Mouse (Mus musculus): ENCODE results near the gene Slc8a3. TPM values are rescaled to one million over a fixed set of nuclear protein-coding genes. Genes with fewer than 3 reads are reported as not detected.

The Slc8a3 gene
- polyA plus RNA-seq, 1 experiment from 2014 or later = 3.4 TPM

DNA sequence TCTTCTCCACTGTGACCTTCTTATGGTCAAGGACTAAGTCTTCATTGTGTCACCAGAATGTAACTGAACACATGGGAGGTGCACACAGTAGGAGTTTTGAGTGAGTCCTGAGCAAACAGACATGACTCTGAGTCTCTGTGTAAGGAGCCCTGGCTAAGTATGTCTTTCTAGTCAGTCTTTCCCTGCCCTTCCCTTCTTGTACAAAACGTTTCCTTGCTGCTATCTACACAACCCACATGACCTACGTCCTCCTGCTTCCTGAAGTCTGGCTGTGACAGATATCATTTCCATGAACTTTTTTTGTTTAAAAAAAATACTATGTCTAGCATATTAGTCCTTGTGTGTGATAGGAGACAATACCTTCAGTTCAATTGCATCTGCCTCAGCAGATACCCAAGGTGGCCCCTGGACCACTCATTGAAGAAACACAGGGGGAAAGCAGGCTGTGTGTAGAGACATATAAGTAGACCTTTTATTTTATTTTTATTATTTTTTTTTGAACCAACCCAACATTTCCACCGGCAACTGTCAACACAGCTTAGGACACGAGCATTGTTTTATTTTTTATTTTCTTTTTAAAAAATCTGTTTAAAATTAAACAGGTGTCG lies 135.4 kb downstream of the Slc8a3 start:
- Histone ChIP-seq H3K4me3 (no peak overlapping the region), H3K27me3 (no peaks in the 10 kb centered on the region), H3K9me3 (replicated peaks) (no peaks in the 10 kb centered on the region), H3K36me3 (no peaks in the 10 kb centered on the region), H3K27ac (no peak overlapping the region), H3K4me2 (replicated peaks) (no peak overlapping the region), H3K4me1 (no peaks in the 10 kb centered on the region), H3K9ac (no peak overlapping the region)
- WGBS = 78% methylated on average over 5 of the region's 5 CpGs
- ATAC-seq (ENCODE audit: low FRiP score) = no peak

DNA sequence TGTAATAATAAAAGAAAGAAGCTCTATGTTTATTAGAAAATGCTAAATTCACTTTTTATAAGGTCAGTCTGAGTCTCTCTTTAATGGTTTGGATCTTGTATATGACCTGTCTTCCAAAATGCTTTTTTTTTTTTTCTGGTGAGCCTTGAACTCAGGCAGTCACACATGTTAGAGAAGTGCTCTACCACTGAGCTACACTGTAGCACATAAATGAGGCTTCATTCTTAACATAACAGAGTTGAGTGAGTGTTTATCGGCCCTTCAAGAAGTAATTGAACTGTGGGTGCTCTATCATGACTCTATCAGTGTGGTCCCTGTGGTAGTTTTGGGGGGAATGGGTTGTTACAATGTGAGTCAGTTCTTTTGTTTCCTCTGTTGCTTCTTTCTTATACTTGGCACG lies 139.0 kb downstream of the Slc8a3 start:
- Histone ChIP-seq H3K9me3 (replicated peaks) (no peaks in the 10 kb centered on the region), H3K4me1 (no peaks in the 10 kb centered on the region), H3K4me3 (no peak overlapping the region), H3K9ac (no peak overlapping the region), H3K27ac (no peak overlapping the region), H3K27me3 (no peaks in the 10 kb centered on the region), H3K4me2 (replicated peaks) (no peak overlapping the region), H3K36me3 (no peaks in the 10 kb centered on the region)
- ATAC-seq (ENCODE audit: low FRiP score) = no peak
- 85% methylated on average over 2 of the region's 2 CpGs for WGBS

DNA sequence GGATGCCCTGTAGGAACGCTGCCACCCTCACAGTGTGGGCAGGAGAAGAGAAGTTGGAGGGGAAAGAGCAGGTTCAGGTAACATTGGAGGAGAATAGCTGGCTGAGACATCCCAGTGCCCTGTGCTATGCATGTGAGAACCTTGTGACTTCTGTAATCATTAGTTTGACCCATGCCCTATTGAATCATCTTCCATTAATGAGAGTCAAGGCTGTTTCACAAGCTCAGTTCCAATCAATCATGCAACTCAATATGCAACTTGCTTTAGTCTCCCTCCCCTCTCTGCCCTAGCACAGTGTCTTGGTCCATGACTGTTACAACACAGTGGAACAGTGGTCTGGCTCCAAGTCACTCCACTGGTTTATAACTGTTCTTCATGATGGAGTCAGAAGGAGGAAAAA lies 143.3 kb downstream of the Slc8a3 start:
- H3K27ac ChIP-seq = no peak overlapping the region
- H3K4me2 ChIP-seq (replicated peaks) = no peak overlapping the region
- H3K9ac ChIP-seq = no peak overlapping the region
- no peaks in the 10 kb centered on the region for H3K9me3 ChIP-seq (replicated peaks)
- no peaks in the 10 kb centered on the region for H3K36me3 ChIP-seq
- H3K27me3 ChIP-seq = no peaks in the 10 kb centered on the region
- no peak overlapping the region for H3K4me3 ChIP-seq
- WGBS = 77% methylated on average over 1 of the region's 1 CpGs
- ATAC-seq (ENCODE audit: low FRiP score) = no peak
- H3K4me1 ChIP-seq = no peaks in the 10 kb centered on the region

DNA sequence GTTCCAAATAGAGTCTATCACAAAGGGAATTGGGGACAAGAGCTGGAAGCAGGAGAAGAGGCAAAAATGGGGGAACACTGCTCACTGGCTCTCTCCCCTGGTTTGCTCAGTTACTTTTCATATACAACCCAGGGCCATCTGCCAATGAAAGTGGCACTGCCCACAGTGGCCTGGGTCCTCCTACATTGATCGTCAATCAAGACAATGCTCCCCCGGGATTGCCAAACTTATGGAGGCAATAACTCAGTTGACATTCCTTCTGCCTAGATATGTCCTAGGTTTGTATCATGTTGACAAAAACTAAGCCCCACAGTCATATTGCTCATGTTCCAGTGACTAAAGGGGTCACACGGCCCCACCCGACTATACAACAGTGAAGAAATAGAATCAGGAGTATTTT lies 144.0 kb downstream of the Slc8a3 start:
- no peak overlapping the region for H3K4me3 ChIP-seq
- no peak for ATAC-seq (ENCODE audit: low FRiP score)
- H3K9me3 ChIP-seq (replicated peaks) = no peaks in the 10 kb centered on the region
- no peaks in the 10 kb centered on the region for H3K27me3 ChIP-seq
- H3K36me3 ChIP-seq = no peaks in the 10 kb centered on the region
- 95% methylated on average over 4 of the region's 4 CpGs for WGBS
- no peak overlapping the region for H3K4me2 ChIP-seq (replicated peaks)
- no peaks in the 10 kb centered on the region for H3K4me1 ChIP-seq
- no peak overlapping the region for H3K9ac ChIP-seq
- H3K27ac ChIP-seq = no peak overlapping the region

DNA sequence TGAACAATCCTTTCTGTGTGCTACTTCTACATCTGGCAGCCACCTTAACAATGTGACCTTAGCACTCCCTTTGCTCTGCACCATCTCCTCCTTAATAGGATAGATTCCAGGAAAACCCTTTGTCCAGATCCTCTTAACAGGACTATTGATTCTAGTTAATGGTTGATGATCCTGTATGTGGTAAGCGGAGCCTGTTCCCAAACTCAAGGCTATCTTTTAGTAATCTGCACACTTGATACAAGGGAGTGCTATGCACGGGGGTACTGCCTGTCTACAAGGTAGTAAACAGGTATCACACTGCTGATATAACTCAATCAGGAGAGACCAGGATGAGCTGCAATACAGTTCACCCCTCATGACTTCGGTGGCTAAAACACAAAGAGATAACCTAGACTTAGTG lies 144.6 kb downstream of the Slc8a3 start:
- Histone ChIP-seq H3K36me3 (peaks cover 3% of the 10 kb centered on the region; the same call in 1 of the 2 replicates), H3K4me1 (no peaks in the 10 kb centered on the region), H3K4me2 (replicated peaks) (no peak overlapping the region), H3K9ac (no peak overlapping the region), H3K27me3 (no peaks in the 10 kb centered on the region), H3K9me3 (replicated peaks) (no peaks in the 10 kb centered on the region), H3K27ac (no peak overlapping the region), H3K4me3 (no peak overlapping the region)
- 86% methylated on average over 3 of the region's 3 CpGs for WGBS
- ATAC-seq (ENCODE audit: low FRiP score) = no peak

DNA sequence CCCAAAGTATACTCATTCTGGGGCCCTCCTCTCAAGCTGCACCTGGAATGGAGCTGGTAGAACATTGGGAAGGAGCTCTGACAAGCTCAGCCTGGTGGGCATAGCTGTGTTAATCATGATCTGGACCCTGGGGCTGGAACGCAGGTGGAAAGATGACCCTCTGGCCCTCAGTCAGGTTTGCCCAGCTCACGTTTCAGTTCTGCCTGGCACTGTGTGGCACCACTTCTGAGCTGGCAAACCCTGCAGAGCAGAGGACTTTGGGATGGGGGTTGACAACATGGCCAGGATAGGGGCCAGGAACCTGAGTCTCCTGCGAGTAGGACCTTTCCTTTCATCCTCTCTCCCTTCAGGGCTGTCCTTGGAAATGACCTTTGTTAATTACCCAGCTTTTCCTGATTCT lies 146.3 kb downstream of the Slc8a3 start:
- Histone ChIP-seq H3K9me3 (replicated peaks) (no peaks in the 10 kb centered on the region), H3K9ac (no peak overlapping the region), H3K36me3 (peaks cover 3% of the 10 kb centered on the region; the same call in 1 of the 2 replicates), H3K4me2 (replicated peaks) (no peak overlapping the region), H3K4me3 (no peak overlapping the region), H3K27ac (no peak overlapping the region), H3K4me1 (no peaks in the 10 kb centered on the region), H3K27me3 (no peaks in the 10 kb centered on the region)
- no peak for ATAC-seq (ENCODE audit: low FRiP score)
- 88% methylated on average over 3 of the region's 3 CpGs for WGBS

DNA sequence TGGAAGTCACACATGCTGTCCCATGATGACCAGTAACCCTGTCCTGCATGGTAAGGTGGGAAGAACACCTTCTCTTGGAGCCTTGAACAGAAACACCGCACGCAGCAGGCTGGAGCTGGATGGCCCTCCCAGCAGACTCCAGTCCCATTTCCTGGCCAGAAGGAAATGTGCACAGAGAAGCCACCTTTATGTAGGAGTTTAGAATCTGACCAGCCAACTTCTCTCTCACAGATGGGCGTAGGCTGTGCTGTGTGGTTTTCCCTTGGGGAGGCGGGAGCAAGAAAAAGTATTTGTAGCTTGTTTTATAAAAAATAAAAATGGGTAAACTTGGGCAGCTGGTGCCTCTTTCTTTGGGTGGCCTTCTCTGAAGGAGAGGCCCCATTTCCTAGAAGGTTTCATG lies 146.9 kb downstream of the Slc8a3 start:
- Histone ChIP-seq H3K36me3 (peaks cover 3% of the 10 kb centered on the region; the same call in 1 of the 2 replicates), H3K4me1 (no peaks in the 10 kb centered on the region), H3K27me3 (no peaks in the 10 kb centered on the region), H3K9ac (no peak overlapping the region), H3K9me3 (replicated peaks) (no peaks in the 10 kb centered on the region), H3K4me2 (replicated peaks) (no peak overlapping the region), H3K4me3 (no peak overlapping the region), H3K27ac (no peak overlapping the region)
- ATAC-seq (ENCODE audit: low FRiP score) = no peak
- 87% methylated on average over 4 of the region's 4 CpGs for WGBS

DNA sequence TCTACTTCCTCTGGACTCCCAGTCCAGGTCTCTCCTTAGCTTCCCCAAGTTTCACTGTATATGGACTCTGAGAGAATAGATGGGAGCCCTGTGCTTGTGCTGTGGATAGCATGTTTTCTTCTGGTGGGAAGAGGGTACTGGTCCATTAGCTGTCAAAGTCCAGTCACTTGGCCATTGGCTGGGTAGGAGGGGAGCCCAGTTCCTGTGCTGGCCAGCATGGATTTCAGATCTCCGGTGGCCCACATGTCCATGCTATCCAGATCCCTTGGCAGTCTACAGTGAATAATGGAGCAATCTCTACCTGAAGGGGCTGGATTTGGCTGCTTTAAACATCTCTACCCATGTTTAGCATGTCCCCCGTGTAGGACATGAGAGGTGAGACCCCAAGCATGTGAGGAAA lies 148.0 kb downstream of the Slc8a3 start:
- no peak overlapping the region for H3K4me2 ChIP-seq (replicated peaks)
- no peak for ATAC-seq (ENCODE audit: low FRiP score)
- no peaks in the 10 kb centered on the region for H3K27me3 ChIP-seq
- no peak overlapping the region for H3K27ac ChIP-seq
- H3K9ac ChIP-seq = no peak overlapping the region
- H3K9me3 ChIP-seq (replicated peaks) = no peaks in the 10 kb centered on the region
- no peak overlapping the region for H3K4me3 ChIP-seq
- peaks cover 3% of the 10 kb centered on the region; the same call in 1 of the 2 replicates for H3K36me3 ChIP-seq
- H3K4me1 ChIP-seq = no peaks in the 10 kb centered on the region
- 89% methylated on average over 2 of the region's 2 CpGs for WGBS

DNA sequence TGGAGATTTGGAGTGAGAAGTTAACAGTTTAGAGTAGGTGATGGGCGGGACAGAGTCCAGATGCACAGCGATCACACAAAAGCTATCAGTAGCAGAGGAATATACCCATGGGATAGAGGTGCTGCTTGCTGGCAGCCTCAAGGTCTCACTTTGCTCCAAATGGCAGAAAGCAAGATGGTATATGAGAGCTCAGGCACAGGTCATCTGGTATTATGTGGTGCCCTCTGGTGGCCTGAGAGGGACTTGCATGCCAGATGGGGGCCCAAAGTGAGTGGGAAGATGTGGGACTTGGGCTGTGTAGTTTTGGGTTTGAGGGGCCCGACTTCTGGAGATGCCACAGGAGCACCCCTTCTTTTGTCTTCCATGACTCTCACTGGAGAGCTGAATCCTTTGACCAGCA lies 150.9 kb downstream of the Slc8a3 start:
- no peak for ATAC-seq (ENCODE audit: low FRiP score)
- no peaks in the 10 kb centered on the region for H3K4me1 ChIP-seq
- no peak overlapping the region for H3K4me2 ChIP-seq (replicated peaks)
- no peak overlapping the region for H3K27ac ChIP-seq
- no peaks in the 10 kb centered on the region for H3K9me3 ChIP-seq (replicated peaks)
- H3K36me3 ChIP-seq = peaks cover 8% of the 10 kb centered on the region; the same call in 1 of the 2 replicates
- H3K9ac ChIP-seq = no peak overlapping the region
- no peaks in the 10 kb centered on the region for H3K27me3 ChIP-seq
- 71% methylated on average over 3 of the region's 3 CpGs for WGBS
- no peak overlapping the region for H3K4me3 ChIP-seq

DNA sequence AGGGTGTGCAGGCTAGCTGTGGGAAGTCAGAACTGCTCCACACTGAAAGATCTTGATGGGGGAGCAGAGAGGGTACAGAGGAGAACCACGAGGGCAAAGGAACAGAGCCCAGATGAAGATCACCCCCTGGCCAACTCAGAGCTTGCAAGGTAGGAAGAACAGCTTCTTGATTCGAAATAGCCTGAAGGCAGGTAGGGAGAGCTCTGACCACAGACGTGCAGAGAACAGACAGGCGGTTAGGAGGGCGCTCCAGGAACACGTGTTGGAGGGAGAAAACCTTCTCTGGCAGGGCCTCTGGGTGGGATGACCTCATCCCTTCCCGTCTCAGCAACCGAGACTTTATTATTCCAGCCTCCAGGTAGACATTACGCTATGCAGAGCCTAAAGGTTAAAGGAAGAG lies 157.7 kb downstream of the Slc8a3 start:
- 62% methylated on average over 9 of the region's 9 CpGs for WGBS

DNA sequence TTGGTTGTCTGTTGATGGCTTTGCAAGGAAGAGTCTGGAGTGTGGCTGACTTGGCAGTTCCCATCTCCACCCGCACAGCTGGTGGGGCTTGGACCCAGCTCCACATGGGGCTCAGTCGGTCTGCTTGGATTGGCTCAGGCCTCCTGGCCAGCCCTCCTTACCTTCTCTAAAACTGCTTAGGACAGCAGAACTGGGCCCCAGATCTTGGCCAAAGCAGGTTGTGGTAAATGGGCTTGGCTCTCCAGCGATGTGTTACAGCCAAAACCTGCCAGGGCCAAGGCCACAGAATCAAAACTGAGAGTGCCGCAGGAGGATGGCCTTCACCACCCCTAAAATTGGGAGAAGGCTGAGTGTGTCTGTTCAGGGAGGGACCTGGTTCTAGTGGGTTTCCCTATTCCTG lies 159.1 kb downstream of the Slc8a3 start:
- H3K27ac ChIP-seq = no peak overlapping the region
- 0 out of 2 replicates have a peak, but pooled peaks cover 2% of the 10 kb centered on the region for H3K36me3 ChIP-seq
- no peak overlapping the region for H3K4me3 ChIP-seq
- ATAC-seq (ENCODE audit: low FRiP score) = no peak
- no peak overlapping the region for H3K9ac ChIP-seq
- 93% methylated on average over 4 of the region's 4 CpGs for WGBS
- H3K4me1 ChIP-seq = peaks cover 9% of the 10 kb centered on the region
- no peaks in the 10 kb centered on the region for H3K27me3 ChIP-seq
- H3K9me3 ChIP-seq (replicated peaks) = no peaks in the 10 kb centered on the region
- no peak overlapping the region for H3K4me2 ChIP-seq (replicated peaks)

More for the DNA sequence above, 157.7 kb downstream of the Slc8a3 start:
- no peak overlapping the region for H3K4me3 ChIP-seq
- H3K27ac ChIP-seq = 0 out of 2 replicates have a peak overlapping the region, but pooled peaks have one; percentile 4
- H3K36me3 ChIP-seq = 0 out of 2 replicates have a peak, but pooled peaks cover 7% of the 10 kb centered on the region
- H3K4me1 ChIP-seq = peaks cover 9% of the 10 kb centered on the region
- no peaks in the 10 kb centered on the region for H3K27me3 ChIP-seq
- no peak overlapping the region for H3K9ac ChIP-seq
- ATAC-seq (ENCODE audit: low FRiP score) = no peak
- H3K4me2 ChIP-seq (replicated peaks) = no peak overlapping the region
- H3K9me3 ChIP-seq (replicated peaks) = no peaks in the 10 kb centered on the region

DNA sequence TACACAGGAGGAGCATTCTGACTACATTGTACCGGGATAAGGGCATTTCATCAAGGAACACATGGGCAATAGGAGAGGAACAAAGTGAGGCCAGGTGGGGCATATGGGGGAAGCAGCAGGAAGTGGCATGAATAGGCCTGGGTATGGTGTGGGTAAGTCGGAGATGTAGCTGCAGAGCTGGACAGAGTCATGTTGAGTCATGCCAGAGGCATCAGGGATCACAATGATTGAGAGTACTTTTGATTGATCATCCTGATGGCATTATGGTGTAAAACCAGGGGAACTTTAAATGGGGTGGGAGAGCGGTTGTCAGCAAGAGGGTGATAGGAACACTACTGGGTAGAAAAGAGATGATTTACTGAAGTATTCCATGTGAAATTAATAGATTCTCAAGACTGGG lies 160.0 kb downstream of the Slc8a3 start:
- peaks cover 9% of the 10 kb centered on the region for H3K4me1 ChIP-seq
- no peak overlapping the region for H3K9ac ChIP-seq
- H3K36me3 ChIP-seq = 0 out of 2 replicates have a peak, but pooled peaks cover 2% of the 10 kb centered on the region
- H3K27me3 ChIP-seq = no peaks in the 10 kb centered on the region
- 91% methylated on average over 3 of the region's 3 CpGs for WGBS
- no peak for ATAC-seq (ENCODE audit: low FRiP score)
- H3K4me3 ChIP-seq = no peak overlapping the region
- H3K4me2 ChIP-seq (replicated peaks) = no peak overlapping the region
- no peak overlapping the region for H3K27ac ChIP-seq
- no peaks in the 10 kb centered on the region for H3K9me3 ChIP-seq (replicated peaks)

DNA sequence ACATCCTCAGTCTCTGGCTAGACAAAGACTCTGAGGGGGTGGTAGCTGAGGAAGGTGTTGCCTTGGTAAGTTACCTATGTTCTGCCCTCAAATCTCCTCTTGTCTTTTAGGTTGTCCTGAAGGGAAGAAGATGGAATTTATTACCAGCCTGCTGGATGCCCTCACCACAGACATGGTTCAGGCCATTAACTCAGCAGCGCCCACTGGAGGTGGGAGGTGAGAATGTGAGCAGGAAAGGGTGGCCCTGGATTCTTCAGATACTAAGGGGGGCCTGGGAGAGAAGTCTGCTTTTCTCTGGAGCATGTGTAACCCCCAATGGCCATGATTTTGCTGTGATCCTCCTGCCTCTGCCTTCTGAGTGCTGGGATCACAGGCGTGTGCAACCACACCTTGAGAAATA lies 162.9 kb downstream of the Slc8a3 start:
- Histone ChIP-seq H3K4me2 (replicated peaks) (no peak overlapping the region), H3K36me3 (0 out of 2 replicates have a peak, but pooled peaks cover 2% of the 10 kb centered on the region), H3K9me3 (replicated peaks) (no peaks in the 10 kb centered on the region), H3K9ac (no peak overlapping the region), H3K27ac (no peak overlapping the region), H3K27me3 (no peaks in the 10 kb centered on the region), H3K4me1 (peaks cover 14% of the 10 kb centered on the region), H3K4me3 (no peak overlapping the region)
- ATAC-seq (ENCODE audit: low FRiP score) = no peak
- WGBS = 84% methylated on average over 2 of the region's 2 CpGs
